Mouse (Mus musculus) stomach, postnatal 0 days (tissue): ENCODE results near the gene Hoxb3. TPM values are rescaled to one million over a fixed set of nuclear protein-coding genes. Genes with fewer than 3 reads are reported as not detected.

Source experiments
- ATAC-seq: fragments of 200-750 bp; cut with Nextera tagmentation; 2 replicates; pipeline ENCODE4 v1.8.0; 2017; ENCODE audit not compliant: low FRiP score, low TSS enrichment
- DNase-seq: peaks from one replicate; pipeline ENCODE4 v3.0.0-alpha.2; 2016; ENCODE audit warnings: low spot score
- H3K27ac ChIP-seq: fragments of 300-500 bp; sonication (generic); replicated peaks from 2 replicates; pipeline ENCODE4 v1.5.1; 2014; ENCODE audit warnings: mild to moderate bottlenecking, control low read depth
- H3K27me3 ChIP-seq: fragments of 300-500 bp; sonication (generic); 2 replicates; pipeline ENCODE4 v1.6.1; 2014; ENCODE audit warnings: low read length; ENCODE audit not compliant: control insufficient read depth, insufficient read depth
- H3K36me3 ChIP-seq: fragments of 300-500 bp; sonication (generic); 2 replicates; pipeline ENCODE4 v1.6.1; 2014; ENCODE audit warnings: low read length, mixed read lengths; ENCODE audit not compliant: control insufficient read depth, insufficient read depth
- H3K4me1 ChIP-seq: fragments of 300-500 bp; sonication (generic); replicated peaks from 2 replicates; pipeline ENCODE4 v1.6.1; 2014; ENCODE audit warnings: antibody characterized with exemption; ENCODE audit not compliant: control insufficient read depth, insufficient read depth
- H3K4me2 ChIP-seq: fragments of 300-500 bp; sonication (generic); replicated peaks from 2 replicates; pipeline ENCODE4 v1.6.1; 2014; ENCODE audit warnings: low read depth, mild to moderate bottlenecking, control low read depth, moderate library complexity
- H3K4me3 ChIP-seq: fragments of 300-500 bp; sonication (generic); 2 replicates; pipeline ENCODE4 v1.5.1; 2014; ENCODE audit warnings: low read depth, low read length, control low read depth
- H3K9ac ChIP-seq: fragments of 300-500 bp; sonication (generic); 2 replicates; pipeline ENCODE4 v1.6.1; 2014; ENCODE audit warnings: mild to moderate bottlenecking, low read length, control low read depth, mixed read lengths
- H3K9me3 ChIP-seq: fragments of 300-500 bp; sonication (generic); 2 replicates; pipeline ENCODE4 v1.6.1; 2016; ENCODE audit warnings: low read length; ENCODE audit not compliant: control insufficient read depth
- CTCF ChIP-seq: IDR thresholded peaks from 2 replicates; pipeline ENCODE4 v1.5.1; 2016; ENCODE audit warnings: antibody characterized with exemption, low read depth, mild to moderate bottlenecking, moderate library complexity
- EP300 ChIP-seq: optimal IDR thresholded peaks from 2 replicates; pipeline ENCODE3; 2016; ENCODE audit warnings: antibody characterized with exemption
- WGBS: fragments of 180-500 bp; shearing (Covaris S2); extraction: QIAGEN DNeasy Blood & Tissue Kit; methylation state at CpG from one replicate; pipeline ENCODE4 v1.1.7; 2014; 5-methylcytosine and 5-hydroxymethylcytosine counted together
- polyA plus RNA-seq: library from polyadenylated mRNA; unstranded; fragments of >200 nt; fragmentation: Nextera tagmentation; extraction: Ambion mirVana; gene quantifications from 2 replicates; pipeline ENCODE4 v1.2.1, GENCODE M21; 2015

Gene Hoxb3
- polyA plus RNA-seq, 1 experiment from 2014 or later: 0.97 TPM

DNA sequence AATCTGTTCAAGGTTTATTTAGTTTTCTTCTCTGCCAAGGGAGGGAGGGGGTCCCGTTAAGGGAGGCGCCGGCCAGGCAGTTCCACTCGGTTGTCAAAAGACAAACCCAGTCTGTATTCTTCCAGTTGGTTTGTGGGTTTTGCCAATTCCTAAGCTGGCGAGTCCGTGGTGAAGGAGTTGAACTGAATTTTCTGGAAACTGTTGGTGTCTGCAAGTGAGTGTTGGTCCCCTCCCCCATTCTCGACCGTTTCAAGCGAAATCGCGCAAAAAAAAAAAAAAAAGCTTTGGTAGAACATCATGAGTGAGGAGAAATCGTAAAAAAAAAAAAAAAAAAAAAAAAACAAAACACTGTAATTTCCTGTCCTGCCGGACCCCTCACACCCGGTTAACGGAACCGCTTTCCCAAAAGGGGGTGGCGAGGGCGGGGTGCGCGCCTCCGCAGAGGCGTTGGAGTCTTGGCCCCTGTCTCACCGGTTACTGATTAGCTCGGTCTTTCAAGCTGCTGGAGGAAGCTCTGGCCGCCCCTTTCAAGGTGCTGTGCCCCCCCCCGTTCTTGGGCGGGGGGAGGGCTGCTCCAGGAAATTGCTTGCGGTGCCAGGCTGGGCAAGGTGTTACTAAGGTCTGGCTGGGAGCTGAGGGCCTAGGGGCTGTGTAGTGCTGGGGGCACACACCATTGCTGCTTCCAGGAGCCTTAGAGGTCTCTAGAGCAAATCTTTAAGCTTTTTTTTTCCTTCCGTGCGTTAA lies 27.9 kb upstream of the Hoxb3 start:
- DNase-seq (no peak), ATAC-seq (no peak)
- no peak for TF ChIP-seq EP300
- TF ChIP-seq CTCF: no peak
- Histone ChIP-seq H3K9me3 (no peaks in the 10 kb centered on the region), H3K4me2 (peak overlapping the region; percentile 54), H3K9ac (peak overlapping the region; percentile 48), H3K4me3 (peak overlapping the region; percentile 41), H3K27me3 (peaks cover 17% of the 10 kb centered on the region), H3K36me3 (no peaks in the 10 kb centered on the region), H3K4me1 (no peaks in the 10 kb centered on the region), H3K27ac (peak overlapping the region; percentile 40; the same call in 1 of the 2 replicates)
- WGBS: 5% methylated on average over 30 of the region's 30 CpGs

DNA sequence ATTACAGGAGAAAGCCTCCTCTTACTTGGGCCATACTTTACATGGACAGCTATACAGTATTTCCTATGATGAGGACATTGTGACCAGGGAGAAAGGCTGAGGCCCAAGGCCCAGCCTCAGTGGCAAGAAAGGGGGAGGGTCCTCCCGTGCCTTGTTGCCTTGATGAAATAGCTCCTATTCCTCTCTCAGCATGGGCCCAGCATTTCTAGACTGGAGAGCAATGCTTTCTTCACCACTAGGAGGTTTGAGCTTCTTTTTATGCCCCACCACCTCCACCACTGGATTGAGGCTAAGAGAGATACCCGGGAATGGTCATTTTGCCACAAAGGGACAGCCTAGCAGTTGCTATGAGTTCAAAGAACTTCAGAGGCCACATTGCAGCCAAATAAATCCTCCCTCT lies 26.1 kb upstream of the Hoxb3 start:
- H3K9ac ChIP-seq: no peak overlapping the region
- 27% methylated on average over 2 of the region's 2 CpGs for WGBS
- TF ChIP-seq CTCF: peak; percentile 22; the same call in 1 of the 2 replicates
- TF ChIP-seq EP300: no peak
- ATAC-seq (no peak), DNase-seq (no peak)
- peaks cover 8% of the 10 kb centered on the region; the same call in 1 of the 2 replicates for H3K27me3 ChIP-seq
- H3K36me3 ChIP-seq: no peaks in the 10 kb centered on the region
- peak overlapping the region; percentile 24; the same call in 1 of the 2 replicates for H3K27ac ChIP-seq
- no peaks in the 10 kb centered on the region for H3K9me3 ChIP-seq
- H3K4me2 ChIP-seq: no peak overlapping the region
- H3K4me1 ChIP-seq: no peaks in the 10 kb centered on the region
- H3K4me3 ChIP-seq: no peak overlapping the region

DNA sequence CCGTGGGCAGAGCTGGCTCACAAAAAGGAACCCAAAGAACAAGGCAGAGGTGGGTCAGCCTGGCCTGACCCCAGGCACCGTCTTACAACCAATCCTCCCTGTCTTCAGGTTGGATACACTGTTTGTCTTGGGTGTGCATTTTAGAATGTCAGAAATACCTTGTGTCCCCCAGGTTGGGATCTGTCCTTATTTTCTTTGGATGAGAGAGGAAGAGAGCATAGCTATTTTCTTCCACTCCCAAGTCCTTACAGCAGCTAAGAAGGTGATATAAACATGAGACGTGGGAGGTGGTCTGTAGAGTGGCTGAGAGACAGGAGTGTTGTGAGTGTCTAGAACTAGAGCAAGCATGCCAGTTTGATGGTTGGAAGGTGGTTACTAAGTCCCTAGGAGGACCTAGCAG lies 25.7 kb upstream of the Hoxb3 start:
- ATAC-seq: no peak
- TF ChIP-seq EP300: no peak
- no peak for TF ChIP-seq CTCF
- Histone ChIP-seq H3K9ac (no peak overlapping the region), H3K9me3 (no peaks in the 10 kb centered on the region), H3K4me2 (no peak overlapping the region), H3K4me1 (no peaks in the 10 kb centered on the region), H3K27ac (no peak overlapping the region), H3K4me3 (no peak overlapping the region), H3K36me3 (no peaks in the 10 kb centered on the region), H3K27me3 (peaks cover 7% of the 10 kb centered on the region; the same call in 1 of the 2 replicates)
- WGBS: 26% methylated on average over 3 of the region's 3 CpGs
- no peak for DNase-seq

DNA sequence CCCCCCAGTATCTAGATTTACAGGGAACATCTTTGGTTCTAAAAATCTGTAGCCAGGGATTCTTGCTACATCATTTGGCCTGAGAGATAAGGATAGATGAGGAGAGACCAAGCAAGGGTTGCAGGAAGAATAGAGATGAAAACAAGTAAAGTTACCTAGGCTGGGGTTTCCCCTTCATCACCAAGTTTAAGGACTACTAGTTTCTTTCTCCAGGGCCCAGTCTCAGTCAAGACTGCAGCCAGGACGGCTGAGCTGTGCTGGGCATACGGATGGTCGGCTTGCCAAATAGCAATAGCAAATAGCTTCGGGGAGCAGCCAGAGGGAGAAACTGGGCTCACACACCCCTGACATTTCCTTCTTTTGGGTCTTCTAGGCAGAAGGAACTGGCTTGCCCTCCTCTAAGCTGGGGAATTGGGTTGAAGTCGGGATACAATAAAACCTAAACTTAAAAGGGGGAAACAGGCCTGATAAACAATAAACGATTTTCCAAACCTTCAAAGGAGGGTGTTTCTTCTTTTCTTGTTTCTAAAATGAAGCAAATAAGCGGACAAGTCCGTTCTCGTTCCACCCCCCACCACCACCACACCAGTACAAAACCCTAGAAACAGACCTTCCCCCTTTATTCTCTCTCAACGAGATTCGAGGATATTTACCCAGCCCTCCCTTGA lies 25.0 kb upstream of the Hoxb3 start:
- ATAC-seq (no peak), DNase-seq (no peak)
- no peak overlapping the region for H3K4me3 ChIP-seq
- H3K4me2 ChIP-seq: peak overlapping the region; percentile 50; the same call in 1 of the 2 replicates
- no peak overlapping the region for H3K27ac ChIP-seq
- H3K9me3 ChIP-seq: no peaks in the 10 kb centered on the region
- H3K4me1 ChIP-seq: no peaks in the 10 kb centered on the region
- WGBS: 22% methylated on average over 11 of the region's 11 CpGs
- no peaks in the 10 kb centered on the region for H3K36me3 ChIP-seq
- no peak overlapping the region for H3K9ac ChIP-seq
- peaks cover 4% of the 10 kb centered on the region; the same call in 1 of the 2 replicates for H3K27me3 ChIP-seq
- TF ChIP-seq CTCF: no peak
- no peak for TF ChIP-seq EP300

DNA sequence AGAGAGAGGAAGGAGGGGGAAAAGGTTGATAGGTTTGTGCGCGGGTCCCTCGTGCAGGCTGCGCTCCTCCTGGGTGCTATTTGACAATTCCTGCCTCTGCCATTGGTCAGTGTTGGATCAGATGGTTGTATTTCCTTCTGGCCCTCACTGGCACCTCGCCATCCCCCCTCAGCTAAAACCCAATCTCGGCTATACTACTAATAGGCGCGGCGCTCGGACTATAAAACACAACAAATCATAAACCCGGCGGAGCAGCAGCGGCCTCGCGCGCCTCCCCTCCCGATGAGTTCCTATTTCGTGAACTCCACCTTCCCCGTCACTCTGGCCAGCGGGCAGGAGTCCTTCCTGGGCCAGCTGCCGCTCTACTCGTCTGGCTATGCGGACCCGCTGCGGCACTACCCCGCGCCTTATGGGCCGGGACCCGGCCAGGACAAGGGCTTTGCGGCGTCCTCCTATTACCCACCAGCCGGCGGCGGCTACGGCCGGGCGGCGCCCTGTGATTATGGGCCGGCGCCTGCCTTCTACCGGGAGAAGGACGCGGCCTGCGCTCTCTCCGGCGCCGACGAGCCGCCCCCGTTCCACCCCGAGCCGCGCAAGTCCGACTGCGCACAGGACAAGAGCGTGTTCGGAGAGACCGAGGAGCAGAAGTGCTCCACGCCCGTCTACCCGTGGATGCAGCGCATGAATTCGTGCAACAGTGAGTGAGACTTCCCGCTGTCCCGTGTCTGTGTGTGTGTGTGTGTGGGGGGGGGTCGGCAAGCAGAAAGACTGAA lies 24.0 kb upstream of the Hoxb3 start:
- H3K9me3 ChIP-seq: no peaks in the 10 kb centered on the region
- DNase-seq (no peak), ATAC-seq (peak; percentile 27; the same call in 1 of the 2 replicates)
- H3K4me2 ChIP-seq: peak overlapping the region; percentile 50
- peak overlapping the region; percentile 54 for H3K4me3 ChIP-seq
- H3K27ac ChIP-seq: peak overlapping the region; percentile 84
- TF ChIP-seq CTCF (no peak), EP300 (no peak)
- peak overlapping the region; percentile 68 for H3K9ac ChIP-seq
- H3K36me3 ChIP-seq: no peaks in the 10 kb centered on the region
- H3K4me1 ChIP-seq: no peaks in the 10 kb centered on the region
- WGBS: 1% methylated on average over 66 of the region's 66 CpGs
- peaks cover 3% of the 10 kb centered on the region; the same call in 1 of the 2 replicates for H3K27me3 ChIP-seq
